In the genomic region with DNA sequence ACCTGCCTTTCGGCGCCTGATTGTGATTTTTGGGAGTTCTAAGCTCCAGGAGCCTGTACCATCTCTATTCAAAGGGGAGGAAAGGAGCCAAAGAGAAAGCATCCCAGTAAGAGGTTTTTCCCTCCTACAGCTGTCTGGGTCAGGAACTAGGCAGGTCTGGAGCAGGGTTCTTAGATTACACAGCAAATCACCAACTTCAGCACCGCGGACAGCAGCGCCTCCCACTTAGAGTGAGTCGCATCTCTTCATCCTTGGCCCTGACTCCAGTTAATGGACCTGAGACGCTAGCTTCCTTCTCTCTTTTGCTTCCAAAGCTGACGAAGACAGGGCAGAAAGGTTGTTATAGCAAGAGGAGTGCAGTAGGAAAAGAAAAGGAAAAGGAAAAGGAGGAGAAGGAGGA, we compare ENCODE assay signal across 8 mouse cellular contexts. TPM values are rescaled to one million over a fixed set of nuclear protein-coding genes. Genes with fewer than 3 reads are reported as not detected.
DNase-seq lines count a peak whose midpoint lies in the region; ATAC-seq and TF ChIP-seq lines count a peak whose summit lies in the region.

Cntnap2 (plus strand) TSS at position 267 of the 400 bp plus-strand sequence.

- peak; percentile 72 for DNase-seq in 416B (ENCODE audit: low read depth)
- peak; percentile 68 for DNase-seq in ES-E14 (ENCODE audit: low read depth, low spot score)
- DNase-seq in cerebellum, adult 9-10 months, result peak; percentile 69
- DNase-seq in forelimb bud, embryonic 11.5 days (ENCODE audit: low read depth, low spot score), result peak; percentile 80
- DNase-seq in layer of hippocampus, adult 8-10 months (ENCODE audit: low spot score in 2 of 2), result peak; percentile 36 to 43
- peak; percentile 55 for DNase-seq in telencephalon, adult 2 months (ENCODE audit: low read depth, low spot score)

- in situ Hi-C loops in ES-E14 (cut with MboI; ENCODE audit: low sequenced_read_pairs in 2 of 2, unreplicated experiment in 2 of 2), result no loop called here

- H3K4me1 ChIP-seq in ES-E14 (ENCODE audit: control insufficient read depth in 2 of 2, insufficient read depth in 2 of 2, low read length in 2 of 2, poor library complexity in 1 of 2), result no peaks in the 10 kb centered on the region
- H3K4me1 ChIP-seq in midbrain, embryonic 13.5 days (replicated peaks), result peaks cover 10% of the 10 kb centered on the region; the same call in 1 of the 2 replicates

- peak; percentile 69 for ATAC-seq in midbrain, embryonic 13.5 days
- ATAC-seq in CD4-positive, CD25-positive, alpha-beta regulatory T cell, adult 4 months, result no peak

- H3K4me3 ChIP-seq in ES-E14 (ENCODE audit: insufficient read depth in 1 of 2, low read depth in 1 of 2, low read length in 2 of 2, poor library complexity in 1 of 2, severe bottlenecking in 1 of 2), result peak within 1 kb of the TSS; percentile 30 to 37; a peak in 2 of 4 replicates
- peak within 1 kb of the TSS; percentile 60 for H3K4me3 ChIP-seq in midbrain, embryonic 13.5 days (replicated peaks)

- peak within 1 kb of the TSS; percentile 65 for H3K4me2 ChIP-seq in midbrain, embryonic 13.5 days (replicated peaks)

- no peaks in the 10 kb centered on the region for H3K9me3 ChIP-seq in ES-E14 (ENCODE audit: control insufficient read depth, insufficient read depth, low read depth, low read length)
- no peaks in the 10 kb centered on the region for H3K9me3 ChIP-seq in midbrain, embryonic 13.5 days

- H3K36me3 ChIP-seq in ES-E14 (ENCODE audit: control insufficient read depth, insufficient read depth, low read length, poor library complexity, severe bottlenecking), result no peaks in the 10 kb centered on the region
- H3K36me3 ChIP-seq in midbrain, embryonic 13.5 days, result no peaks in the 10 kb centered on the region

- no peak within 1 kb of the TSS for H3K9ac ChIP-seq in ES-E14 (ENCODE audit: insufficient read depth, low read depth, low read length, poor library complexity, severe bottlenecking)
- peak within 1 kb of the TSS; percentile 74 for H3K9ac ChIP-seq in midbrain, embryonic 13.5 days (replicated peaks)

- H3K27ac ChIP-seq in ES-E14 (ENCODE audit: insufficient read depth, low read depth, low read length, poor library complexity, severe bottlenecking), result no peak within 1 kb of the TSS
- H3K27ac ChIP-seq in midbrain, embryonic 13.5 days, result peak within 1 kb of the TSS; percentile 84

- 12% methylated on average over 7 of the region's 8 CpGs for WGBS in midbrain, embryonic 13.5 days

- H3K27me3 ChIP-seq in midbrain, embryonic 13.5 days, result no peaks in the 10 kb centered on the region

TF ChIP-seq in ES-E14, 5 proteins besides CTCF, POLR2A, EP300 and RAD21:
- no peak for TF ChIP-seq CHD2 (IDR thresholded peaks at IDR 0.05; ENCODE audit: low read depth, low read length)
- TF ChIP-seq MAFK (IDR thresholded peaks at IDR 0.05; ENCODE audit: insufficient read depth, low read depth, low read length), result no peak
- no peak for TF ChIP-seq ZNF384 (IDR thresholded peaks at IDR 0.05; ENCODE audit: low read depth, low read length)
- TF ChIP-seq HCFC1 (IDR thresholded peaks at IDR 0.05; ENCODE audit: borderline replicate concordance, insufficient read depth, low read length), result no peak
- no peak for TF ChIP-seq ZC3H11A (IDR thresholded peaks at IDR 0.05; ENCODE audit: borderline replicate concordance, low read depth, low read length)
TF ChIP-seq in ES-E14: peak in this region for 0.

RNA-seq across cellular contexts. Expression of gene Cntnap2, which starts in this region (rescaled TPM):
- total RNA-seq in ES-E14 (2012; rRNA removed), result 3.9 and 7.9 TPM in 2 replicates
- total RNA-seq in layer of hippocampus, adult 8-10 months (2022), result 100 to 1,000 TPM in 3 of 4 experiments, 10 to 100 TPM in 1; 99.5 to 119 (median 107) TPM
- 58.9 and 72.9 TPM in 2 replicates for polyA plus RNA-seq in midbrain, embryonic 13.5 days (2015; fragmentation: Nextera tagmentation; extraction: Ambion mirVana)
- under 1 TPM; 0.08 to 0.09 TPM for polyA plus RNA-seq in CD4-positive, CD25-positive, alpha-beta regulatory T cell, adult 4 months (2017; shearing (Covaris generic))

Comparison
In these comparisons a context has a peak if more than half of its experiments do, and no peak if none do; other contexts are left out.
1. RNA of gene Cntnap2 (total RNA-seq): 99.5 to 119 TPM in layer of hippocampus, adult 8-10 months; 3.9 to 7.9 TPM in ES-E14; every median in the first group is over 10 times any median in the second.
2. RNA of gene Cntnap2 (polyA plus RNA-seq): 58.9 to 72.9 TPM in midbrain, embryonic 13.5 days; 0.08 to 0.09 TPM in CD4-positive, CD25-positive, alpha-beta regulatory T cell, adult 4 months; every median in the first group is over 10 times any median in the second.
3. Peak in every context shown above with its lines, with median percentiles within 50 percentile points of each other: DNase-seq.